Mouse (Mus musculus) bone marrow macrophage, adult 2 months (primary cell): ENCODE data around the gene Eml6.

Experiments used
- CTCF ChIP-seq: IDR thresholded peaks from 2 replicates; pipeline ENCODE4 v1.5.1; 2012; ENCODE audit warnings: low read depth, mild to moderate bottlenecking, low read length, moderate library complexity
- POLR2A ChIP-seq: IDR thresholded peaks from 2 replicates; pipeline ENCODE4 v1.6.1; 2012; ENCODE audit warnings: mild to moderate bottlenecking, low read depth, low read length, borderline replicate concordance

DNA sequence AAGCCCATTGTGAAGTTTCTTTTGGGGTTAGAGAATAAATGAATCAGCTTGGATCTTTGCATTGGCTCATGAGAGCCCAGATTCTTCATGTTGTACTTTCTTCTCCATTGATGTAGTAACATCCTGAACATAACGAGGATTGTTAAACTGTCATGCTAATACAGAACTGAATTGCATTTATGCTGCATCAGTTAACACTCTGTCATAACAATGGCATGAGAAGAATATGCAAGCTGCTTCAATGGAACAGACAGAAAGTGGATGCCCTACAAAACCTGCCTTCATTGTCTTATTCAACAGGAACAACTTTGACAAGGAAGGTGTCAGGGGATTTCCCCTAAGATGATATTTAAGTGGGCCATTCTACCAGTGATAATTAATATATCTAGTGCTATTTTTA lies 57.0 kb downstream of the Eml6 start:
- TF ChIP-seq POLR2A (no peak), CTCF (no peak)
